Mouse (Mus musculus) kidney, embryonic 14.5 days (tissue): ENCODE results near the gene 1700025F22Rik. TPM values are rescaled to one million over a fixed set of nuclear protein-coding genes. Genes with fewer than 3 reads are reported as not detected.
"Not testable (repeated sequence)": the region's sequence is repeated elsewhere in the genome, so short reads cannot be mapped to it uniquely, and the experiment has no call there.

Source experiments
- ATAC-seq: fragments of 200-750 bp; cut with Nextera tagmentation; 2 replicates; pipeline ENCODE4 v1.8.0; 2017; ENCODE audit warnings: moderate number of reproducible peaks, mild to moderate bottlenecking, moderate TSS enrichment, moderate library complexity; ENCODE audit not compliant: low FRiP score, low TSS enrichment
- H3K27ac ChIP-seq: fragments of 300-500 bp; sonication (generic); 2 replicates; pipeline ENCODE4 v1.5.1; 2014; ENCODE audit warnings: low read depth, mild to moderate bottlenecking, low read length, moderate library complexity, mixed read lengths
- H3K27me3 ChIP-seq: fragments of 300-500 bp; sonication (generic); 2 replicates; pipeline ENCODE4 v1.6.1; 2014; ENCODE audit warnings: mild to moderate bottlenecking, low read length; ENCODE audit not compliant: control insufficient read depth, insufficient read depth
- H3K36me3 ChIP-seq: fragments of 300-500 bp; sonication (generic); 2 replicates; pipeline ENCODE4 v1.6.1; 2014; ENCODE audit warnings: low read length, mixed read lengths; ENCODE audit not compliant: control insufficient read depth, insufficient read depth
- H3K4me1 ChIP-seq: fragments of 300-500 bp; sonication (generic); 2 replicates; pipeline ENCODE4 v1.6.1; 2014; ENCODE audit warnings: low read length, mixed read lengths; ENCODE audit not compliant: control insufficient read depth, insufficient read depth
- H3K4me2 ChIP-seq: fragments of 300-500 bp; sonication (generic); replicated peaks from 2 replicates; pipeline ENCODE4 v1.6.1; 2014; ENCODE audit warnings: low read depth, mild to moderate bottlenecking, low read length
- H3K4me3 ChIP-seq: fragments of 300-500 bp; sonication (generic); 2 replicates; pipeline ENCODE4 v1.5.1; 2014; ENCODE audit warnings: mild to moderate bottlenecking, low read length
- H3K9ac ChIP-seq: fragments of 300-500 bp; sonication (generic); 2 replicates; pipeline ENCODE4 v1.6.1; 2014; ENCODE audit warnings: low read depth, mild to moderate bottlenecking, low read length, moderate library complexity
- H3K9me3 ChIP-seq: fragments of 300-500 bp; sonication (generic); 2 replicates; pipeline ENCODE4 v1.6.1; 2016; ENCODE audit warnings: low read length; ENCODE audit not compliant: control insufficient read depth
- WGBS: fragments of 180-500 bp; shearing (Covaris S2); extraction: QIAGEN DNeasy Blood & Tissue Kit; methylation state at CpG from one replicate; pipeline ENCODE4 v1.1.7; 2014; 5-methylcytosine and 5-hydroxymethylcytosine counted together
- polyA plus RNA-seq: library from polyadenylated mRNA; unstranded; fragments of >200 nt; fragmentation: Nextera tagmentation; extraction: Ambion mirVana; gene quantifications from 2 replicates; pipeline ENCODE4 v1.2.1, GENCODE M21; 2014

Gene 1700025F22Rik
- polyA plus RNA-seq, 1 experiment from 2014 or later: not detected

DNA sequence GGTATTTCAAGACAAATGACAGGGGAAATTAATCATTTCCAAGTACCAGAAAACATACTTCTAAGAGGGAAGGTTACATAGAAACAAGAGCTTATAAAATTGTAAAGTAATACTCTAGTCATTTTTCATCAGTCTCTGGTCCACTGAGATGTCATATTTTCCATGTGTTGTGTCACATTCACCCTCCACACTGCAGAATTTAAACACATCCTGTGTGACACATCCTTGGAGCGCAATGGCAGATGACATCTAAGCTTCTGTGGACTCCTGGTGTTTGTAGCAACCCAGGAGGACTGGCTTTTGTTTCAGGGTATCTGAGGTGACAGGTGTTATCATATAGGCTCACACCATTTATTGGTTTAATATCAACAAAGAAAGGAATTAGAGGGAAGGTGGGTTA is 35.4 kb downstream of the 1700025F22Rik start:
- Histone ChIP-seq H3K4me3 (no peak overlapping the region), H3K4me1 (no peaks in the 10 kb centered on the region), H3K27ac (no peak overlapping the region), H3K9me3 (0 out of 2 replicates have a peak, but pooled peaks cover 2% of the 10 kb centered on the region), H3K27me3 (no peaks in the 10 kb centered on the region), H3K36me3 (no peaks in the 10 kb centered on the region), H3K4me2 (no peak overlapping the region), H3K9ac (no peak overlapping the region)
- 94% methylated on average over 1 of the region's 1 CpGs for WGBS
- no peak for ATAC-seq

- Histone ChIP-seq H3K4me2 (peak overlapping the region; percentile 30), H3K4me3 (peak overlapping the region; percentile 30), H3K9ac (peak overlapping the region; percentile 23; the same call in 1 of the 2 replicates)
- not testable (repeated sequence) for H3K27ac ChIP-seq, H3K27me3 ChIP-seq, H3K36me3 ChIP-seq, H3K9me3 ChIP-seq, H3K4me1 ChIP-seq
- 1% methylated on average over 6 of the region's 38 CpGs for WGBS
- peak; percentile 100 for ATAC-seq
Measured at GRCm38 (mm10) chr19:11121016-11121420, 44.1 kb downstream of the 1700025F22Rik start.

DNA sequence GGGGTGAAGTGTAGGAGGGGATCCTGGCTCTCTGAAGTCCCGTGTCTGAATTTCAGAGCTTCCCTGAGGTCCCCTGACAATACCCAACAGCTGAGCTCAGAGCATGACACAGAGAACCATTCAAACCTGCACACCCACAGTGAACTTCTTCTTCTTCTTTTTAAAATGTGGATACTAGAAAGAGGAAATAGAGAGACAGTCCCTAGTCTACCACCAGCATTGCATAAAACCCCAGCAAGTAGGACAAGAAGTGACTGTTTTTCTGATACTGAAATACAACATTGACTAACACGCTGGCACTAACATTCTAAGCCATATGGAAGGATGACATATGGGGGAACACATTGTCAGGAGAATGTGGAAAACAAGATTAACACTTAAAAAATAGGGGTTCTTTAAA is 45.8 kb downstream of the 1700025F22Rik start:
- no peak overlapping the region for H3K9ac ChIP-seq
- WGBS: 81% methylated on average over 2 of the region's 2 CpGs
- no peaks in the 10 kb centered on the region for H3K9me3 ChIP-seq
- H3K4me1 ChIP-seq: no peaks in the 10 kb centered on the region
- no peaks in the 10 kb centered on the region for H3K27me3 ChIP-seq
- H3K27ac ChIP-seq: no peak overlapping the region
- H3K36me3 ChIP-seq: no peaks in the 10 kb centered on the region
- ATAC-seq: no peak
- no peak overlapping the region for H3K4me3 ChIP-seq
- no peak overlapping the region for H3K4me2 ChIP-seq

DNA sequence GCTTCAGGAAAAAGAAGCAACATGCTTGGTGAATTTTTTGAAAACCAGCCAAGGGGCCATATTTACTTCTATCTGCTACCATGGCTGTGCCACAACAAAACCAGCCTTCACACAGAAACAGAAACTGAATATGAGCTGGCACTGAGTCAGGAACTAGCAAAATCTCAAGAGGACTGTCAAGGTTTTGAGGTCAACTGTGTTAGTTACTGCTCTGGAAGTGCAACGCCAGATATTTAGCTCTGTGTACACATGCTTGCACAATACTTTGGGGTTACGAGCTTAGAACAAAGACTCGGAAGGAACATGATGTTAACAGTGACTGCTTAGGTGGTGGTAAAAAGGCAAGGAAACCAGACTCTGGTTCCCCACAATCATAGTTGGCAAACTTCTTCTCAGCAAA is 57.4 kb downstream of the 1700025F22Rik start:
- no peaks in the 10 kb centered on the region for H3K36me3 ChIP-seq
- no peak overlapping the region for H3K9ac ChIP-seq
- WGBS: 87% methylated on average over 3 of the region's 3 CpGs
- H3K4me1 ChIP-seq: no peaks in the 10 kb centered on the region
- no peak overlapping the region for H3K27ac ChIP-seq
- H3K4me3 ChIP-seq: no peak overlapping the region
- no peaks in the 10 kb centered on the region for H3K9me3 ChIP-seq
- no peaks in the 10 kb centered on the region for H3K27me3 ChIP-seq
- no peak for ATAC-seq
- H3K4me2 ChIP-seq: no peak overlapping the region

DNA sequence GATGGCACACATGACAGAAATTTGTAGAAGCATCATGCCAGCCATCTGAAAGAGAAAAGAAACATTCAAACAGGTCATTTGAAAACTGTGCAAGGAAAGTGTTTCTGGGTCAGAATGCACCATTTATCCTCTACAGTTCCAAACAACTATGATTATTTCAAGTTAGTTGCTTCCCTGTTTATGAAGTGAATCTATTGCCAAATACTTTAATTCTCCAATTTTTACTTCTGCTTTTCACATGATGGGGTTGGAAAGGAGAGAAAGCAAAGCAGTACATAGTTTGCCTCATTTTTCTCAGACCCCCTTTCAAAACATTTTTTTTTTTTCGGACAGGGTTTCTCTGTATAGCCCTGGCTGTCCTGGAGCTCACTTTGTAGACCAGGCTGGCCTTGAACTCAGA is 63.2 kb downstream of the 1700025F22Rik start:
- Histone ChIP-seq H3K4me2 (no peak overlapping the region), H3K27ac (no peak overlapping the region), H3K27me3 (no peaks in the 10 kb centered on the region), H3K4me3 (no peak overlapping the region), H3K9me3 (no peaks in the 10 kb centered on the region), H3K9ac (no peak overlapping the region), H3K4me1 (no peaks in the 10 kb centered on the region), H3K36me3 (no peaks in the 10 kb centered on the region)
- ATAC-seq: no peak
- WGBS: 71% methylated on average over 1 of the region's 1 CpGs

DNA sequence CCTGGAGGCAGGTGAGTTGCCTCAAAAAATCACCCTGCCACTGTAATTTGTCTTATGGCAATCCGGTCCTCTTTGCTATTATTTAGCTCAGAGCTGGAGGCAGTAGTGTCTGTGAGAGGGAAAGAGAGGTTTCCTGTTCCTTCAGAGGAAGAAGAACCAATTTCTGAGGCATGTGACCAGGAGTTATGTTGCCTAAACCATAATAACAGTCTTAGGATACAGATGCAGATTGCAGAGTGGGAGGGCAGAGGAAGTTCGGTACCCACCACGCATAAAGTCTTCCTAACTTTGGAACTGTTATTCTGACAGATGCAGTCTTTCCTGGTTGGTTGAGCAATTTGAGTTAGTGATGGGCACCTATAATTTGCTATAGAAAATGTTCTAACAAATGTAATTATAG is 66.7 kb downstream of the 1700025F22Rik start:
- no peak overlapping the region for H3K4me3 ChIP-seq
- WGBS: 78% methylated on average over 3 of the region's 3 CpGs
- H3K4me1 ChIP-seq: no peaks in the 10 kb centered on the region
- no peak overlapping the region for H3K9ac ChIP-seq
- H3K4me2 ChIP-seq: no peak overlapping the region
- H3K36me3 ChIP-seq: no peaks in the 10 kb centered on the region
- ATAC-seq: no peak
- H3K27me3 ChIP-seq: no peaks in the 10 kb centered on the region; the same call in 1 of the 2 replicates
- no peak overlapping the region for H3K27ac ChIP-seq
- no peaks in the 10 kb centered on the region for H3K9me3 ChIP-seq

DNA sequence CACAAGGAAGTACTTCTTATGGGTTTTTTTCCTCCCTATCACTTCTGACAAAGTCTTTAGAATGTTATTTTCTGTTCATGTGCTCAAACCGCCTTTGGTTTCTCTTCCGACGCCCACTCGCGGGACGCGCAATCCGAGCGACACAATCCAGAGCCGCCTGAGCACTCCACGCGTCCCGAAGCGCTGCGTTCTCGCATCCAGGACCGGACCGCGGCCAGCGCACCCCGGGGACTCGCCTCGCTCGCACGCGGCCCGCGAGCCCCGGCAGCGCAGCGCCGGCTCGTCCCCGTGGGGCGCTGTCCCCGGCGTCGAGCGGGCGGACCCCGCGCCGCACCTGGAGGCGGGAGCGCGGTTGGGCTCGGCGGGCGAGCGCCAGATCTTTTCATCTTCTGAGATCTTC is 73.0 kb downstream of the 1700025F22Rik start:
- ATAC-seq, H3K9me3 ChIP-seq, H3K9ac ChIP-seq, H3K27me3 ChIP-seq, H3K36me3 ChIP-seq, H3K4me1 ChIP-seq, H3K27ac ChIP-seq: not testable (repeated sequence)
- H3K4me2 ChIP-seq: peak overlapping the region; percentile 46
- 5% methylated on average over 50 of the region's 50 CpGs for WGBS
- H3K4me3 ChIP-seq: peak overlapping the region; percentile 28

Other genes starting within 250 kb of the 1700025F22Rik start
- not detected in 2 replicates for gene Zp1, start 244.7 kb downstream of the 1700025F22Rik start, polyA plus RNA-seq
- gene Ptgdr2, start 228.2 kb downstream of the 1700025F22Rik start, polyA plus RNA-seq: not detected in 2 replicates
- gene Ccdc86, start 216.1 kb downstream of the 1700025F22Rik start, polyA plus RNA-seq: 26.0 and 32.7 TPM in 2 replicates
- gene Ms4a10, start 190.7 kb downstream of the 1700025F22Rik start, polyA plus RNA-seq: not detected in 2 replicates
- not detected in 2 replicates for gene Ms4a15, start 172.1 kb downstream of the 1700025F22Rik start, polyA plus RNA-seq
- gene Ms4a18, start 147.3 kb downstream of the 1700025F22Rik start, polyA plus RNA-seq: not detected in 2 replicates
- not detected in 2 replicates for gene Ms4a8a, start 84.2 kb downstream of the 1700025F22Rik start, polyA plus RNA-seq
- not detected in 2 replicates for gene 1700017D01Rik, start 34.4 kb downstream of the 1700025F22Rik start, polyA plus RNA-seq
- not detected in 2 replicates for gene Ms4a13, start 31.4 kb upstream of the 1700025F22Rik start, polyA plus RNA-seq
- not detected in 2 replicates for gene Ms4a12, start 67.1 kb upstream of the 1700025F22Rik start, polyA plus RNA-seq
- not detected in 2 replicates for gene Ms4a1, start 100.9 kb upstream of the 1700025F22Rik start, polyA plus RNA-seq
- not detected in 2 replicates for gene Ms4a5, start 118.6 kb upstream of the 1700025F22Rik start, polyA plus RNA-seq
- 0.07 TPM in 1 of 2 replicates, not detected in the other for gene Ms4a14, start 149.1 kb upstream of the 1700025F22Rik start, polyA plus RNA-seq
- 3.6 and 4.6 TPM in 2 replicates for gene Ms4a7, start 170.8 kb upstream of the 1700025F22Rik start, polyA plus RNA-seq
- 4.1 and 5.2 TPM in 2 replicates for gene Ms4a4a, start 210.2 kb upstream of the 1700025F22Rik start, polyA plus RNA-seq
- gene Ms4a4c, start 239.4 kb upstream of the 1700025F22Rik start, polyA plus RNA-seq: 0.29 and 1.6 TPM in 2 replicates